Mouse (Mus musculus) limb, embryonic 15.5 days (tissue): ENCODE results near the gene Lcn12. TPM values are rescaled to one million over a fixed set of nuclear protein-coding genes. Genes with fewer than 3 reads are reported as not detected.
A peak's percentile ranks its signal among the peaks of the same experiment; 100 is the strongest.

Experiments
- ATAC-seq: fragments of 200-750 bp; cut with Nextera tagmentation; 2 replicates; pipeline ENCODE4 v1.8.0; 2017; ENCODE audit warnings: low read depth, moderate TSS enrichment; ENCODE audit not compliant: insufficient number of reproducible peaks, low FRiP score, low TSS enrichment
- H3K27ac ChIP-seq: fragments of 300-500 bp; sonication (generic); 2 replicates; pipeline ENCODE4 v1.5.1; 2015; ENCODE audit warnings: moderate library complexity, mild to moderate bottlenecking, inconsistent platforms
- H3K27me3 ChIP-seq: fragments of 300-500 bp; sonication (generic); 2 replicates; pipeline ENCODE4 v1.6.1; 2015; ENCODE audit warnings: inconsistent platforms
- H3K36me3 ChIP-seq: fragments of 300-500 bp; sonication (generic); 2 replicates; pipeline ENCODE4 v1.6.1; 2015; ENCODE audit warnings: inconsistent platforms
- H3K4me1 ChIP-seq: fragments of 300-500 bp; sonication (generic); 2 replicates; pipeline ENCODE4 v1.6.1; 2015; ENCODE audit warnings: inconsistent platforms
- H3K4me2 ChIP-seq: fragments of 300-500 bp; sonication (generic); 2 replicates; pipeline ENCODE4 v1.6.1; 2015; ENCODE audit warnings: mild to moderate bottlenecking, inconsistent platforms
- H3K4me3 ChIP-seq: fragments of 300-500 bp; sonication (generic); 2 replicates; pipeline ENCODE4 v1.5.1; 2015; ENCODE audit warnings: mild to moderate bottlenecking, inconsistent platforms
- H3K9ac ChIP-seq: fragments of 300-500 bp; sonication (generic); 2 replicates; pipeline ENCODE4 v1.6.1; 2015; ENCODE audit warnings: inconsistent platforms
- H3K9me3 ChIP-seq: fragments of 300-500 bp; sonication (generic); 2 replicates; pipeline ENCODE4 v1.6.1; 2016; ENCODE audit warnings: inconsistent platforms
- WGBS: fragments of 180-500 bp; shearing (Covaris S2); methylation state at CpG from one replicate; pipeline ENCODE4 v1.1.7; 2015; 5-methylcytosine and 5-hydroxymethylcytosine counted together
- polyA plus RNA-seq: library from polyadenylated mRNA; unstranded; fragments of >200 nt; fragmentation: Nextera tagmentation; extraction: Ambion mirVana; gene quantifications from 2 replicates; pipeline ENCODE4 v1.2.1, GENCODE M21; 2015

Lcn12 gene
- polyA plus RNA-seq, 1 experiment from 2014 or later, result not detected

- Histone ChIP-seq H3K9ac (no peak overlapping the region), H3K4me2 (no peak overlapping the region), H3K9me3 (no peaks in the 10 kb centered on the region), H3K36me3 (no peaks in the 10 kb centered on the region), H3K27ac (no peak overlapping the region), H3K4me1 (peaks cover 19% of the 10 kb centered on the region), H3K4me3 (no peak overlapping the region), H3K27me3 (no peaks in the 10 kb centered on the region)
- 76% methylated on average over 14 of the region's 14 CpGs for WGBS
- no peak for ATAC-seq
Observed at GRCm38 (mm10) chr2:25467606-25468303, 26.0 kb downstream of the Lcn12 start.

- no peak overlapping the region for H3K9ac ChIP-seq
- ATAC-seq, result no peak
- no peak overlapping the region for H3K4me2 ChIP-seq
- no peak overlapping the region for H3K4me3 ChIP-seq
- WGBS, result 33% methylated on average over 10 of the region's 10 CpGs
- H3K27me3 ChIP-seq, result no peaks in the 10 kb centered on the region
- H3K4me1 ChIP-seq, result peaks cover 30% of the 10 kb centered on the region
- no peaks in the 10 kb centered on the region for H3K9me3 ChIP-seq
- H3K36me3 ChIP-seq, result no peaks in the 10 kb centered on the region
- peak overlapping the region; percentile 22; the same call in 1 of the 2 replicates for H3K27ac ChIP-seq
Observed at GRCm38 (mm10) chr2:25465816-25466635, 27.7 kb downstream of the Lcn12 start.

DNA sequence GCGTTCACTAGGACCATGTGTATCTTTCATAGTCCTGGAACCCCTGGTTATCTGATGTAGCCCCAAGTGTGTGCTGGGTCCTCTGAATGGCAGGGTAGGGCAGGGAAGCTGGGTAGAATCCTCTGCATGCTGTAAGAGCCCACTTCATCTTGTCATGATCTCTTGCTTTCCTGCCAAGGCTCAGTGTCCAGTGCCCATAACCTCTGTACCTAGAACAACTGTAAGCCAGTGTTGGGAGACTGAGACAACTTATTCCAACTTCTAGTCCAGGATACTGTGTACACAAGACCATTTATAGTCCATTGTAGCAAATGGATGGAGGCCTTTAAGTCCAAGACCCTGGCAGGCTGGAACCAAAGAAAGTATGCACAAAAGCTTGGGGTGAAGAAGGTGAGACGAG, 28.5 kb downstream of the Lcn12 start:
- 81% methylated on average over 2 of the region's 2 CpGs for WGBS
- Histone ChIP-seq H3K27me3 (no peaks in the 10 kb centered on the region), H3K27ac (no peak overlapping the region), H3K4me2 (no peak overlapping the region), H3K9ac (no peak overlapping the region), H3K4me3 (no peak overlapping the region), H3K36me3 (no peaks in the 10 kb centered on the region), H3K4me1 (peaks cover 33% of the 10 kb centered on the region), H3K9me3 (no peaks in the 10 kb centered on the region)
- ATAC-seq, result no peak

- Histone ChIP-seq H3K4me1 (peaks cover 38% of the 10 kb centered on the region), H3K27ac (no peak overlapping the region), H3K4me3 (no peak overlapping the region), H3K4me2 (no peak overlapping the region), H3K9ac (no peak overlapping the region), H3K27me3 (no peaks in the 10 kb centered on the region), H3K36me3 (peaks cover 7% of the 10 kb centered on the region), H3K9me3 (no peaks in the 10 kb centered on the region)
- 85% methylated on average over 3 of the region's 3 CpGs for WGBS
- no peak for ATAC-seq
Observed at GRCm38 (mm10) chr2:25463630-25464029, 30.1 kb downstream of the Lcn12 start.

GRCm38 (mm10) chr2:25461407-25461806, 32.3 kb downstream of the Lcn12 start:
- Histone ChIP-seq H3K4me1 (peaks cover 43% of the 10 kb centered on the region), H3K9ac (peak overlapping the region; percentile 33; the same call in 1 of the 2 replicates), H3K36me3 (peaks cover 17% of the 10 kb centered on the region), H3K27ac (peak overlapping the region; percentile 90), H3K27me3 (no peaks in the 10 kb centered on the region), H3K4me2 (peak overlapping the region; percentile 82), H3K9me3 (no peaks in the 10 kb centered on the region), H3K4me3 (peak overlapping the region; percentile 66)
- 17% methylated on average over 3 of the region's 3 CpGs for whole genome bisulfite sequencing
- ATAC-seq, result no peak

DNA sequence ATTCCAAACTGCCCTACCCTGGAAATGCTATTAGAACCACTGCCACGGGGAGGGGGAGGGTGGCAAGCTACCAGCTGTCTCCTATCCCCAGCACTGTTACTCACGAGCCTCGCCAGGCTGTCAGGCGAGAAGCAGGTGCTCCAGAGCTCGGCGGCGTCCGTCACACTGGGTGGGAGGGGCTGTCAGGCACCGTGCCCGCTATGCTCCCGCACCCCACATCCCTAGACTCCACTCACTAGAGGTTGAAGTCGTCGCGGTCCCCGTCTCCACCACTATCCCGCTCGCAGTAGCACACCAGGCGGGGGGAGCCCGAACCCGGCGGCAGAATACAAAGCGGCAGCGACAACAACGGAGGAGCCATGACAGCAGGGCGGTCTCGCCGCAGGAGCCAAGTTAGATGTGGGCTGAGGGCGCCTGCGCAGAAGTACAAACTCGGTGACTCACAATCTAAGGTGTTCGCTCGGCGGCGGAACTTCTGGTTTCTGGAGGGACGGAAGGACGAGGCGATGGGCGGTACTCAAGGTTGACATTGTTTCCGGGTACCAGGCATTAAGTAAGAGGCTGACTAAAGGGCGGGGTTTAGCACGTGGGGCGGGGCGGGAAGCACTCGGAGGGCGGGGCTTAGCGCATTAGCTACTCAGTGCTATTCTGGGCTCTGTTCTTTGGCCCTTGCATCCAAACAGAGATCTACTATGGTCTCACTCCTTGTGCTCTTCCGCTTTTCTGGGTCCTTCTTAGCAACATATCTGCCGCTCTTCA, 33.0 kb downstream of the Lcn12 start, which contains the start of gene Paxx:
Gene Paxx (minus strand): TSS at position 544 of the 759 bp plus-strand sequence.
- H3K9ac ChIP-seq, result peak within 1 kb of the TSS; percentile 54
- peak within 1 kb of the TSS; percentile 82 for H3K4me2 ChIP-seq
- H3K27ac ChIP-seq, result peak within 1 kb of the TSS; percentile 90
- ATAC-seq, result peak; percentile 84
- H3K4me1 ChIP-seq, result peaks cover 40% of the 10 kb centered on the region
- peaks cover 17% of the 10 kb centered on the region for H3K36me3 ChIP-seq
- under 1% methylated on average over 48 of the region's 48 CpGs for WGBS
- no peaks in the 10 kb centered on the region for H3K27me3 ChIP-seq
- no peaks in the 10 kb centered on the region for H3K9me3 ChIP-seq
- H3K4me3 ChIP-seq, result peak within 1 kb of the TSS; percentile 66

GRCm38 (mm10) chr2:25460135-25460534, 33.6 kb downstream of the Lcn12 start:
- peaks cover 17% of the 10 kb centered on the region for H3K36me3 ChIP-seq
- no peaks in the 10 kb centered on the region for H3K9me3 ChIP-seq
- H3K4me1 ChIP-seq, result peaks cover 37% of the 10 kb centered on the region
- WGBS, result 34% methylated on average over 5 of the region's 5 CpGs
- no peaks in the 10 kb centered on the region for H3K27me3 ChIP-seq
- H3K27ac ChIP-seq, result peak overlapping the region; percentile 90
- peak overlapping the region; percentile 66 for H3K4me3 ChIP-seq
- H3K9ac ChIP-seq, result peak overlapping the region; percentile 54
- peak overlapping the region; percentile 82 for H3K4me2 ChIP-seq
- no peak for ATAC-seq

- ATAC-seq, result no peak; the same call in 1 of the 2 replicates
- WGBS, result 70% methylated on average over 5 of the region's 5 CpGs
- H3K9ac ChIP-seq, result peak overlapping the region; percentile 11; the same call in 1 of the 2 replicates
- no peak overlapping the region for H3K4me3 ChIP-seq
- H3K27me3 ChIP-seq, result no peaks in the 10 kb centered on the region
- H3K9me3 ChIP-seq, result no peaks in the 10 kb centered on the region
- no peak overlapping the region for H3K27ac ChIP-seq
- peaks cover 37% of the 10 kb centered on the region for H3K4me1 ChIP-seq
- H3K36me3 ChIP-seq, result peaks cover 17% of the 10 kb centered on the region
- H3K4me2 ChIP-seq, result no peak overlapping the region; the same call in 1 of the 2 replicates
Observed at GRCm38 (mm10) chr2:25458911-25459310, 34.8 kb downstream of the Lcn12 start.

DNA sequence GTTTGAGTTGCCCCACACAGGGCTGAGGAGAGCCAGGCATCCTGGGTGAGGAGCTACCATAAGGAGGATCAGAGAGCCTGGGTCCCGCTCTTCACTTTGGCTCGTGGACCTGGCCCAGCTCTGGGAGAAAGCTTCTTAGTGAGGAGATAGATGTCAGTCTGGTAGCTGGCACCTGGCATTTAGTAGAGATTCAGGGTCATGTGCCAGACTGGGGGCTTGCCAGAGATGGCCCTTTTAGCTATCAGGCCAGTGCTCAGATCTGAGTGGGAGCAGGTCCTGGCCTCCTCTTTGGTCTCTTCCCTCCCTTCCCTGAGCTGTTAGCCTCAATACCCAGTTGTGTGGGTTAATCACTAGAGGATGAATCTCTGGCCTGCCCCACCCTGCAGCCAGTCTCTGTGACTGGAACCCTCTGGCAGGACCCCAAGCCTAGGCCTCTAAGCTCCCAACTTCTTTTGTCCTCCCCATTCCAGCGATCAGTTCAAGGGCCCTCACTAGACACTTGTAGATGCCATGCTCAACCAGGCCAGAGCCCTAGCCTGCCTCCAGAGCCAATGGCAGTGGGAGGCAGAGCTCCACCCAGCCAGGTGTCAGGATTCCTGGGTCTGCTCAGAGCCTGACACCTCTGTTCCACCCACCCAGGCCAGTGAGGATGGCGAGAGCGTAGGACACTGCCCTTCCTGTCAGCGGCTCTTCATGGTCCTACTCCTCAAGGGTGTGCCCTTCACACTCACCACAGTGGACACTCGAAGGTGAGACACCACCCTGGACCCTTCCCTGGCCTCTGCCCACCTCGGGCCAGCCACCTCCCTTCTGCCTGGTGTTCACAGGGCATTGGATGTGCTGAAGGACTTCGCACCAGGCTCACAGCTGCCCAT, 36.5 kb downstream of the Lcn12 start:
- Histone ChIP-seq H3K4me1 (peaks cover 37% of the 10 kb centered on the region), H3K4me3 (no peak overlapping the region), H3K36me3 (peaks cover 17% of the 10 kb centered on the region), H3K9me3 (no peaks in the 10 kb centered on the region), H3K4me2 (no peak overlapping the region), H3K27me3 (no peaks in the 10 kb centered on the region), H3K9ac (no peak overlapping the region), H3K27ac (no peak overlapping the region)
- ATAC-seq, result no peak
- WGBS, result 83% methylated on average over 9 of the region's 9 CpGs

DNA sequence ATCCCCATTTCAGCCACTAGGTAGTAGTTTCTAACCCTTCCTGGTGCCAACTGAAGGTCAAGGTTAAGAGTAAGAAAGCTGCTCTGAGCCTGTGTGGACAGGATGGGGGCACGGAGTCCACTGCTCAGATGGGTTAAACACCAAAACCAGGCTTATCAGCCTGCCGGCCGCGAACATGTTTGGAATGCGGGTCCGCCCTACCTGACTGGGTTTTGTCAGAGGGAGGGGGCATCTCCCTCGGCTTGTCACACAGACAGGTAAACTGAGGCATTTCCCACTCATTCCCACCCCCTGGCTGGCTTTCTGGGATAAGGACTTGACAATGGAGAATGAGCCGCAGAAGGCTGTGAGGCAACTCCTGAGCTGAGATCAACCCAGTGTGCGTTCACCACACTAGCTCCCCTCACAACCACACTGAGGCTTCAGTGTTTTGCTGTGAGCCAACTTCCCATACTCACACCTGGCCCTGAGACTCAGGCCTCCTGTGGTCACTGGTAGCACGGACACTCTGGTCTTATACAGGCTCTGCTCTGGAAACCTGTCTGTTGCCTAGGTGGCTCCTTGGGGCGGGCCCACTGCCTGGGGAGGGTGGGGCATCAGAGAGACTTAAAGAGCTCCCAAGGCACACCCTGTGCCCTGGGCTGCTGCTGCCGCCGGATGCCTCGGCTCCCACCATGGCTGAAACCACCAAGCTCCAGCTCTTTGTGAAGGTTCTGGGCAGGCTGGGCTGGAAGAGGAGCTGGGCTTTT, 37.3 kb downstream of the Lcn12 start, which contains the start of gene Clic3:
Gene Clic3 (plus strand): TSS at position 634 of the 749 bp plus-strand sequence.
- no peak within 1 kb of the TSS for H3K9ac ChIP-seq
- no peaks in the 10 kb centered on the region for H3K9me3 ChIP-seq
- H3K27me3 ChIP-seq, result no peaks in the 10 kb centered on the region
- no peak within 1 kb of the TSS for H3K4me3 ChIP-seq
- no peak within 1 kb of the TSS for H3K27ac ChIP-seq
- H3K36me3 ChIP-seq, result peaks cover 17% of the 10 kb centered on the region
- no peak for ATAC-seq
- peaks cover 30% of the 10 kb centered on the region for H3K4me1 ChIP-seq
- no peak within 1 kb of the TSS for H3K4me2 ChIP-seq
- WGBS, result 54% methylated on average over 14 of the region's 14 CpGs
